Mouse (Mus musculus) olfactory bulb, adult 2 months (tissue): ENCODE data around the gene Slco3a1. TPM values are rescaled to one million over a fixed set of nuclear protein-coding genes. Genes with fewer than 3 reads are reported as not detected.

Source experiments
- H3K27ac ChIP-seq: fragments of 200-500 bp; 2 replicates; pipeline ENCODE4 v1.5.1; 2012; ENCODE audit warnings: low read depth, low read length; ENCODE audit not compliant: insufficient read depth
- H3K4me1 ChIP-seq: fragments of 200-500 bp; 2 replicates; pipeline ENCODE4 v1.6.1; 2012; ENCODE audit warnings: low read length; ENCODE audit not compliant: control insufficient read depth, insufficient read depth
- H3K4me3 ChIP-seq: fragments of 200-500 bp; 2 replicates; pipeline ENCODE4 v1.5.1; 2012; ENCODE audit warnings: mild to moderate bottlenecking, low read depth, low read length, moderate library complexity; ENCODE audit not compliant: insufficient read depth
- CTCF ChIP-seq: fragments of 200-500 bp; IDR thresholded peaks from 2 replicates; pipeline ENCODE4 v1.5.1; 2012; ENCODE audit warnings: low read depth, mild to moderate bottlenecking, low read length, moderate library complexity; ENCODE audit not compliant: insufficient read depth
- POLR2A ChIP-seq: fragments of 200-500 bp; IDR thresholded peaks from 2 replicates; pipeline ENCODE4 v1.6.1; 2012; ENCODE audit warnings: mild to moderate bottlenecking, low read depth, low read length, moderate library complexity; ENCODE audit not compliant: insufficient read depth
- WGBS: fragments of 180-500 bp; shearing (Covaris S2); methylation state at CpG from one replicate; pipeline ENCODE4 v1.1.7; 2018; 5-methylcytosine and 5-hydroxymethylcytosine counted together
- polyA plus RNA-seq: library from polyadenylated mRNA; stranded (reverse); fragments of >200 nt; gene quantifications from 2 replicates; pipeline ENCODE4 v1.2.4, GENCODE M21; 2012; ENCODE audit warnings: low replicate concordance; ENCODE audit not compliant: missing spikeins, insufficient read depth, insufficient read length

Slco3a1 gene
- polyA plus RNA-seq, 1 experiment, result not detected

DNA sequence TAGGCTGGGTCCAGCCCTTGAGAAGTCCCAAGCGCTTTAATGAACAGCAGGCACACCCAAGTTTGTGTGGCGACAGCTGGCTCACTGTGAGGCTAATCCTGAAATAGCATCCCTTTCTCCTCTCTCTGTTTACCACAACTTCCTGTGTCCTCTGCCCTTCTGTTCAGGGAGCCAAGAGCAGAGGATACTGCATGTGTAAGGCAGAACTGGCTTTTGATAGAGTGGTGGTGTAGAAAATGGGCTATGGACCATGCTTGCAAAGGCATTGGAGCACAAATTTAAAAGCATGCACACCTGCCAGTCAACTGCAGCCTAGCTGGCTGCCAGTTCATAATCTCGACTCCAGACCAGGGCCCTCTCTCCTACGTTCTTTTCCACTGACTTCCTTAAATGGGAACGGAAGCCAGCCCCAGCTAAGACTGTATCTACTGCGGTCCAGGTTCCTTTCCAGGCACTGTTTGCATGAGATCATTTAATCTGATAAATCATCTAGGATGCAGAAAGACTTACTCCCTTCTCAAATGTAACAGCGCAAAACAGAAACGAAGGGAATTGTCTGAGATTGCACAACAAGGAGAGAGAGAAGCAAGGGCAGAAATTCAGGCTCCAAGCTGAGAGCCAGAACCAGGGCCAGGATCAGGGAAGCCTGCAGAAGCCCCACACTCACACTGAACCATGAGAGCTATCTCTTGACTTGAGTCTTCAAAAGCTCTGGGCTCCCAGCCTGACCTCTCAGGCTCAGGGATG, 95.9 kb downstream of the Slco3a1 start:
- peaks cover 3% of the 10 kb centered on the region for H3K4me1 ChIP-seq
- 74% methylated on average over 8 of the region's 8 CpGs for WGBS
- H3K27ac ChIP-seq, result no peak overlapping the region
- TF ChIP-seq POLR2A, result no peak
- no peak for TF ChIP-seq CTCF
- no peak overlapping the region for H3K4me3 ChIP-seq

DNA sequence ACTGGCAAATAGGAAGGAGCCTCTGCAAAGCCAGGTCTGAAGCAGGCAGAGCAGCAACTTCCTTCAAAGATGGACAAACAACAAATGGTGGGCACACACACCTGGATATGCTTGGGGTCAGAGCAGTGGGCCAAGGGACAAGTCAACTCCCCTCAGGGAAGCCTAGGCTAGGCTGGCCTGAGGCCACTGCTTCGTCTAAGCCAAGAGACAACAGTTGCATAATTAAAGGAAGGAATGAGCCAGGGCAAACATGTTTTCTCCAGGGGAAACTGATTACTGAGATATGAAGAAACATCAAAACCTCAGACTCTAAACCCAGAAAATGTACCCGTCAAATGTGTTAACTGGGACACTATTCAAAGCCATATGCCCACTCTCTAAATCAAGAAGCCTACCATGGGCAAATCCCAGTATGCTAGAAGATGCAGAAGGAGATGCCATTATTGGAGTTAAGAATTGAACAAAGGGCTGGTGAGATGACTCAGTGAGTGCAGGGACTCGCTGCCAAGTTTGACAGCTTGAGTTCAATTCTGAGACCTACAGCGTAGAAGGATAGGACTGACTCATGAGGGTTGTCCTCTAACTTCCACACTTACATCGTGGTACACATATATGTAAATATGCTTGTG, 97.1 kb downstream of the Slco3a1 start:
- no peak overlapping the region for H3K27ac ChIP-seq
- peaks cover 3% of the 10 kb centered on the region for H3K4me1 ChIP-seq
- H3K4me3 ChIP-seq, result no peak overlapping the region
- TF ChIP-seq POLR2A (no peak), CTCF (no peak)
- 81% methylated on average over 5 of the region's 5 CpGs for WGBS

DNA sequence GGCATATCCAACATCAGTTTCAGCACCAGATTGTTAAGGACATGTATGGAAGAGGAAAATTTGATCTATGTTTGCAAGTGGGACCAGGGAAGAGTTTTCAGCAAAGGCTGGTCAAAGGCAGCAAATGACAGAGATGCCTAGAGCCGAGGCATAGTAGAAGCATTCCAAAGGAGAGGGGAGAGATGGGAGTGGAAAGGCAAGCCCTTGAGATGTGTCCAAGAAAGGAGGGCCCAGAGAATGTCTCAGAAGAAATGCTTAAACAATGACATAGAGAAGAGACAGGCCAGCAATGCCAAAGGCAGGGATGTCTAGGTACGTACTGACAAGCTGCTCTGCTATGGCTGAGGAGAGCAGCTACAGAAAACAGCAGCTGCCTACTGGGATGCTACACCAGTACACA, 97.8 kb downstream of the Slco3a1 start:
- H3K4me1 ChIP-seq, result peaks cover 3% of the 10 kb centered on the region
- no peak for TF ChIP-seq CTCF
- TF ChIP-seq POLR2A, result no peak
- WGBS, result 82% methylated on average over 2 of the region's 2 CpGs
- no peak overlapping the region for H3K27ac ChIP-seq
- no peak overlapping the region for H3K4me3 ChIP-seq

DNA sequence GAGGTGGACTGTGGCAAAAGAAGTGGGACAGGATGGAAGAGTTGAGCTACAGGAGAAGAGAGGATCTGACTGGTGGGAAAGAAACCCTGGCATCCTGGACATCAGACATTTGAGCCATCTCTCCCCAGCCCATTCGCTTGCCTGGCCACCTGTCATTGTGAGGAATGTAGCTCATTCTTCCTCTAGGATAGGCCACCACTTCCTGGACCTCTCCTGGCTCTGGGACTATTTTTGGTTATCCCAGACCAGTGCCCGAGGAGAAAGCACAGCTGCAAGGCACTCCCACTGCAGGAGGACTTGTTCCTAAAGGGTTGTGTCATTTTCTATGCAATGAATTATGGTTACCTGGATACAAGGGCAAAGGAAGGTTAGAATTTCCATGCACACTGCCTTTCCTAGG, 103.5 kb downstream of the Slco3a1 start:
- Histone ChIP-seq H3K4me3 (no peak overlapping the region), H3K4me1 (no peaks in the 10 kb centered on the region), H3K27ac (no peak overlapping the region)
- 62% methylated on average over 2 of the region's 2 CpGs for WGBS
- TF ChIP-seq POLR2A (no peak), CTCF (no peak)

DNA sequence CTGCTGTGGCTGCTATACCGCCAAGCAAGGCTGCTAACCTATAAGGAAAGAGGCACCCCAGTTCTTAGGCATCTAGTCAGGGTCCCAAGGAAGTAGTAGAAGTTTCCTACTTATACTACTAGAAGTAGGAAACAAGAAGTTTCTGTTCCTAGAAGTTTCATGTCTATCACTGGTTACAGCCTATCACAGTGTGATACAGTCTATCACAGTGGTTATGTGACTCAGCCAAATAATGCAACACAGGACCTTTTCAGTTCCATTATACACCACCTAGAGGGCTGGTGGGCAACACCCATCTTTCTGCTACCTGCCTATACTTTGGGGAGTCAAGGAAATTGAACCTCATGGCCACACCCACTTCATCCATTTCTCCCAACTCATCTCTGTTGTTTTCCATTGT, 104.8 kb downstream of the Slco3a1 start:
- no peaks in the 10 kb centered on the region for H3K4me1 ChIP-seq
- WGBS, result 97% methylated on average over 1 of the region's 1 CpGs
- no peak for TF ChIP-seq POLR2A
- no peak for TF ChIP-seq CTCF
- H3K4me3 ChIP-seq, result no peak overlapping the region
- no peak overlapping the region for H3K27ac ChIP-seq

DNA sequence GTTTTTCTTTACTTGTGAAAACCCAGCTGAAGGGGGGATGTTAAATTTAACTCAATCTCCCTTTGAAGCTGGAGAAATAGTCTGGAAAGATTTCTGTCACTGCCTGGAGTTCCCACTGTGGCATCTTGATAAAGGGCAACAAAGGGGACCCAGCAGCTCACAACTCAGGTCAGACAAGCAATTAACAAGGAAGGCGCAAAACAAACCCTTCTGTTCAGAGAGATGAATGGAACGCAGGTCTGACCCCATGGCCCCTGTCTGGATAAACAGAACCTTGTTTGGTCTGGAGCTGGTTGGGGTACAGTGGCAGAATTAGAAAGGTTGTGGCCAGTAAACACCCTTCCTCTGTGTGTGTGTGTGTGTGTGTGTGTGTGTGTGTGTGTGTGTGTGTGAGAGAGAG, 106.8 kb downstream of the Slco3a1 start:
- TF ChIP-seq CTCF, result no peak
- no peak for TF ChIP-seq POLR2A
- Histone ChIP-seq H3K4me1 (no peaks in the 10 kb centered on the region), H3K27ac (no peak overlapping the region), H3K4me3 (no peak overlapping the region)
- WGBS, result 60% methylated on average over 2 of the region's 2 CpGs

DNA sequence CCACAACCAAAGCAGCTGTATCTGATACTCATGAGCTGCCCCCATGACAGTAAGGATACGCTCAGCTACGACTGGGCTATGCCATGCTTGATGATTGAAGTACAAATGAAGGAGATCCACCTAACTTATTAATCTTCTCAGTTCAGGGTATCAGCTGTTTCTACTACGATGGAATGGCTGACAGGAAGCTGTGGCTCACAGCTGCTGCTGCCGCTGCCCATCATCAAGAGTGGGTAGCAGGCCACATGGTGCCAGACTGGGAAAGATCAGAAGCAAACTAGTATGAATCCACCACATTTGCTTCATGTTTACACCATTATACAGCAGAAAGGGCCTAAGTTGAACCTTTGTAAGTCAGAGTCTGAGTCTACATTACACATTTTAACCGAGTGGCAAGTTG, 109.4 kb downstream of the Slco3a1 start:
- 86% methylated on average over 5 of the region's 5 CpGs for WGBS
- TF ChIP-seq CTCF, result no peak
- no peak for TF ChIP-seq POLR2A
- Histone ChIP-seq H3K4me1 (no peaks in the 10 kb centered on the region), H3K27ac (no peak overlapping the region), H3K4me3 (no peak overlapping the region)

DNA sequence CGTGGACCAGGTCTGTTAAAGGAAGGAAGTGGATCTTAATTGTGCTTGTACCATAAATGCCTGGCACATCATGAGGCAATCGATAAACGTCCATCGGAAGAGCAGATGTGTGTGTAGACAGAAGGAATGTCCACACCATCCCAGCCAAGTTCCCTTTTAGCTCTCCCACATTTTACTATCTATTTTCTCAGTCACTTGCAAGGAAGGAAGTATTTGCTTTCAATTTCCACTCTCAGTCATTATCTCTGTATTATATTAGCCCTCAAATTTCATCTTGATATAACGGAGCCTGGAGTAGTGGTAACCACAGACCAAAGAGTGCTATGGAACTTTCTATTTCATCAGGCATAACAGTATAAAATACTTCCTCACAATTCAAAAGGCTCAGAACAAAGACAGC, 112.2 kb downstream of the Slco3a1 start:
- no peak overlapping the region for H3K27ac ChIP-seq
- H3K4me1 ChIP-seq, result peaks cover 5% of the 10 kb centered on the region
- TF ChIP-seq POLR2A (no peak), CTCF (no peak)
- WGBS, result 92% methylated on average over 5 of the region's 5 CpGs
- H3K4me3 ChIP-seq, result no peak overlapping the region

DNA sequence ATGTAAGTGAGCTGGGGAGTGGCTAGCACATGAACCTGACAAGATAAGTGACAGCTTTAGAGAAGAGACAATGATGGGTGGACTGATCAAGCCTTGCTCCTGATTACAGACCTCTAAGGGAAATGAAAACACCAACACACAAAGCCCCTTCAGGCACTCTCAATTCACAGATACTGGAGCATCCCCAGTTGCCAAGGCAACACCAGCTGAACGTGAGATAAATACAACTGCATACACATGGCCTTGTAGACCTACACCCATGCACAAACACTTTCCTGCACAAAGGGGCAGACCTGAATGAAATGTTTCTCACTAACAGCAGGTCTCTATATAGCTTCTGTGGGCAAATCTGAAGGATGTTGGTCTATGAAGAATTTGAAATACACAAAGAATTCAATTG, 117.0 kb downstream of the Slco3a1 start:
- Histone ChIP-seq H3K27ac (no peak overlapping the region), H3K4me1 (peaks cover 5% of the 10 kb centered on the region), H3K4me3 (no peak overlapping the region)
- 19% methylated on average over 1 of the region's 1 CpGs for WGBS
- TF ChIP-seq POLR2A, result no peak
- no peak for TF ChIP-seq CTCF
